Mouse (Mus musculus) spleen, adult 18-20 months (tissue): ENCODE results near the gene Mark2.

Experiments
- DNase-seq, 2 experiments: peaks; one replicate each; pipeline ENCODE4 v3.0.0; 2022; ENCODE audit warnings: mixed read lengths in 2 of 2

The Mark2 gene

DNA sequence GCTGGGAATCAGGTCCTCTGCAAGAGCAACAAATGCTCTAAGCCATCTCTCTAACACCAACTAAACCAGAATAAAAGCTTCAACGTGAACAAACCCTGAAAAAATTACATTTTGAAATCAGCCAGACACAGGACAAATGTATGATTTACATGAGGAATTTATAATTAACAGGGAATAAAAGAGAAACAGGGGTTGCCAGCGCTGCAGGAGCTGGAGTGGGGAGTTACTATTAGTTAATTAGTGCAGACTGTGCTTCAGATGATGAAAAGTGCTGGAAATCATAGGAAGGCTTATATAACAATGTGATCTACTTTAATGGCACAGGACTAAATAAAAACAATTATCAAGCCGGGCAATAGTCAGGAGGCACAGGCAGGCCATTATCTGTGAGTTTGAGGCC lies 20.3 kb downstream of the Mark2 start:
- no peak for DNase-seq

DNA sequence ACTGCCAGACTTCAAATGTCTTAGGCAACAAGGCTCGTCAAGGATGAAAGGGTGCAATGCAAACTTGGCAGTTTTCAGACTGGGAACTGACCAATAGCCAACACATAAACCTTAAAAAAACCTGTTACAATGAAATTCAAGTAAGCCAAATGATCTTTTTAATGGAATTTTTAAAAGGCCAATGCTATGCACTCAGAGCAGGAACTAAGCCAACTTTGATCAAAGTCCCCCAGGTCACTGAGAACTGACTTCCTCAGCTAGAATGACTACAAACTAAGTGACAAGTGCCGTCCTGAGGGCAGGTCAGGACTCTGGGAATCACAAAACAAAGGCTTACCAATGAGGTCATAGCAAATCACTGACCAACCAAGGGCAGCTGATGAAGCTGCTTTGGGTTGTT lies 21.5 kb downstream of the Mark2 start:
- no peak for DNase-seq

DNA sequence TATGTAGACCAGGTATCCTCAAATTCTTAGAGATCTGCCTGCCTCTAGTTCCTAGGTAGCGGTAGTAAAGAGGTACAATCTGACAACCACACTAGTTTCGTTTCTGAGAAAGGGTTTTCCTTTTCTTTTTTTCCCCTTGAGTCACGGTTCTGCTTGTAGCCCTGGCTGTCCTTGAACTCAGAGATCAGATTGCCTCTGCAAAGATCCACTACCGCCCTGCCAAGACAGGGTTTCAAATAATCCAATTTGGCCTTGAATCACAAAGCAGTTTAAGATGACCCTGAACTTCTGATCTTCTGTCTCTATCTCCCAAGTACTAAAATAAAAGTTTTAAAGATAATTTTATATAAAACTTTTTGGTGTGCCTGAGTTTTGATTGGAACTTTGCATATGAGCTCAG lies 23.9 kb downstream of the Mark2 start:
- DNase-seq, result no peak

DNA sequence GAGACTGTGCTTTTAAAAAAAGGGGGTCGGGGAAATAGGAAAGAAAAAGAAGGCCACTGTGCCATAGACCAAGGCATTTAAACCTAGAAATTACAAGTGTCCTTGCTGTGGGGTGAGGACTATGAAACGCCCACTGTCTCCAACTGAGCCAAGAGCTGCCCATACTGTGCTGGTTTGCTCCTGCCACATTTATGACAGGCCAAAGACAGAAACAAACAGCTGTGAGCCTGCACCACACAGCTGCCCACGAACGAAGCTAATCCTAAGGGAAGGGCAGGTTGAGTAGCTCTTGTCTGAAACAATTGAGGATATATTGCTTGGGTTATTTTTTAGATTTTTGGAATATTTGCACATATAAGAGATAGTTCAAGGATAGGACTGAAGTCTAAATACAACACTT lies 24.8 kb downstream of the Mark2 start:
- no peak for DNase-seq

DNA sequence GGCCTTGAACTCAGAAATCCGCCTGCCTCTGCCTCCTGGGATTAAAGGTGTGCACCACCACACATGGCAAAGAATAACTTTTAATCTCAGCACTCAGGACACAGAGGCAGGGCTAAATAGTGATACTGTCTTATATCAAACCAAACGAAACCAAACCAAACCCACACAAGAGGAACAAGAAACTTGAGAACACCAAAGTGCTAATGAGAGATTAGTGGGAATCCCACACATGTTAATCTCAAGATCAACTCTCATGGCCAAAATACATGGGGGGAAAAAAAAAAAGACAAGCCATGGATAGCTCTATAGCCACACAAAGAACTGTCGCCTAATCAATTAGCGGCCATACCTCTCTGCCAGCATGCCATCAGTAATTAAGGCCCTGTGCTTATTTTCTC lies 26.1 kb downstream of the Mark2 start:
- no peak for DNase-seq

DNA sequence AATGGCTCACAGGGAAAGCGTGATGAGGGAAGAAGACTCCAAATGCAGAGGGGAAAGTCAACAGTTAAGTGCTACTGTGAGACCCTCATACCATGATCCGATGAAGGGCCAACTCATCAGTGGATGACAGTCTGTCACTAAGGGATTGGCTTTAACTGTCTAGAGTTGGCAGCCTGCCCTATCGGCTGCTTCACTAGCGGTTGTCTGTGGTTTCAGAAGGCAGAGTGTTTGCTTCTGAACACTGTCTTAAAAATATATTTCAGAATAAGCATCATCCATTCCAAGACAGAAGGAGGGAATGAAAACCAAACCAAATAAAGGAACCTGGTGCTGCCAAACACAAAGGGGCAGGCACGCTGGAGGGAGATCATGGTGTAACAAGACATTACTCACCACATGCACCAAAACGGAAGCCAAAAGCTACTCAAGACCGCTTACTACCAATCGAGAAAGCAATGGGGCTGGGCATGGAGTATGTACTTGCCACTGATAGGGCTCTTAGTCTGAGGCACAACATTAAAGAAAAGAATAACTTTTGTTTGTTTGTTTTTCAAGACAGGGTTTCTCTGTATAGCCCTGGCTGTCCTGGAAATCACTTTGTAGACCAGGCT lies 26.6 kb downstream of the Mark2 start:
- DNase-seq, result no peak

DNA sequence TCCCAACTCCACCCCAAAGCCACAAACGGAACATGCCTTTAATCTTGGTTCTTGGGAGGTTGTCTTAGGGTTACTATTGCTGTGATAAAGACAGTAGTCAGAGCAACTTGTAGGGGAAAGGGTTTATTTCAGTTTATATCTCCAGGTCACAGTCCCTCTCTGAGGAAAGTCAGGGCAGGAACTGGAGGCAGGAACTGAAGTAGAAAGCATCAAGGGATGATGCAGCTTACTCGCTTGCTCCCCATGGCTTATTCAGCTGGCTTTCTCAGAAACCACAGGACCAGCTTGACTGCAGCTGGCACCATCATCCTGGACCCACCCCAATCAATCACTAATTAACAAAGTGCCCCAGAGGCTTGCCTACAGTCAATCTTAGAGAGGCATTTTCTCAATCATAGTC lies 28.0 kb downstream of the Mark2 start:
- no peak for DNase-seq

DNA sequence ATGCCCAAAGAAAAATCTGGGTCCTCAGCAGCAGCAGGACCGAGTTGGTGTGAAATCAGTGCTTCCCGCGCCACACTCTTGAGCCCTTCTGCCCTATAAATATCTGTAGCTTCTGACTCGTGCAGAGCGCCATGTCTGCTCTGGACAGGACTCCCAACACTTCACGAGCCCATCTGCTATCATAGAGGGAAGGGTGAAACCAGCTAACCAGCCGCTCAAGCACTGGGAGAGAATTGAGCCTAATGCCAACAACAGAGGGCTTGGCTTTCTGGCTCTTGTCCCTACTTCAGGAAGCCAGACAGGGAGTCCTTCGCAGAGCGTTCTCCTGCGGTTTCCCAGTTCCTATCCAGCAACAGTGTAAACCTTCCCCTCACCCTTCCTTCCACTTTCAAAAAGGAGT lies 30.4 kb downstream of the Mark2 start:
- no peak for DNase-seq

DNA sequence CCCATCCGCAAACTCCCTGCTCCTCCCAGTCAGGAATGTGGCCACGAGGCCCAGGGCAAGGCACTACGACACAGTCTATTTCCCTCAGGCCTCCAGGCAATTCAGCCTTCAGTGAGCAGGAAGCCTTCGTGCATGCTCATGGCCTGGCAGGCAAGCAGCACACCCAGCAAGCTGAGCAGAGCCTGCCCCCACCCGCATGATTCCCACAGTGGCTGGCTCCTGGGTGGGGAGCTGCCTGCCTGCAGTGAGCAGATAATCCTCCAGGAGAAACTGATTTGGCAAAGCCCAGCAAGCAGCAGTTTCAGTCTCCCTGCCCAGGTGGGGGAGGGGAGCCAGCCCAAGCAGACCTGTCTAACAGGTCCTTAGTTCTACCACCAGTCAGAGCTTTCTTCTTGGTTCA lies 31.0 kb downstream of the Mark2 start:
- DNase-seq, result no peak

DNA sequence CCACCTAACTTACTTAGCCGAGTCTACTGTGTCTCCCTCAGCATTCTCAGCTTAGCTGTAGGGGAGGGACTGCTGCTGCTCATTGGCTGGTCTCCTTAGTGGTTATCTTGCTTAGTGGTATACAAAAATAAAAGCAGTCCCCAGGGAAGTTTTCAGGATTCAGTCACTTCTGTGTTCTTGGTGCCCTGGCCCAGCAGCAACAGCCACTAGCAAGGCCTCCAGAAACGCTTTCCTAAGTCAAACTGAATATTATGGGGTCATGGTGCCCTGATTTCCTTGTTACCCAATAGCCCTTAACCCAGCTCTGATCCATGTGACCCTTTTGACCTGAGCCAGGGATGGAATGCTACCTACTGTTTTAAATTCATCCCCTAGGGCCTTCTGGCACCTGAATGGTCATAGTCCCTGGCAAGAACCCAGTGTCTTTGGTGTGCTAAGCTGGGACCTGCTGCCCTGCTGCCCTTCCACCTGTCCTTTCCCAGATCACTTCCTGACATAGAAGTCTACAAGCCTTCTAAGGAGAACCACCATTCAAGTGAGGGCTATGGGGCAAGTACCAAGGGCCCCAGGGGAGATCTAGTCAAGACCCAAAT lies 31.8 kb downstream of the Mark2 start:
- no peak for DNase-seq

DNA sequence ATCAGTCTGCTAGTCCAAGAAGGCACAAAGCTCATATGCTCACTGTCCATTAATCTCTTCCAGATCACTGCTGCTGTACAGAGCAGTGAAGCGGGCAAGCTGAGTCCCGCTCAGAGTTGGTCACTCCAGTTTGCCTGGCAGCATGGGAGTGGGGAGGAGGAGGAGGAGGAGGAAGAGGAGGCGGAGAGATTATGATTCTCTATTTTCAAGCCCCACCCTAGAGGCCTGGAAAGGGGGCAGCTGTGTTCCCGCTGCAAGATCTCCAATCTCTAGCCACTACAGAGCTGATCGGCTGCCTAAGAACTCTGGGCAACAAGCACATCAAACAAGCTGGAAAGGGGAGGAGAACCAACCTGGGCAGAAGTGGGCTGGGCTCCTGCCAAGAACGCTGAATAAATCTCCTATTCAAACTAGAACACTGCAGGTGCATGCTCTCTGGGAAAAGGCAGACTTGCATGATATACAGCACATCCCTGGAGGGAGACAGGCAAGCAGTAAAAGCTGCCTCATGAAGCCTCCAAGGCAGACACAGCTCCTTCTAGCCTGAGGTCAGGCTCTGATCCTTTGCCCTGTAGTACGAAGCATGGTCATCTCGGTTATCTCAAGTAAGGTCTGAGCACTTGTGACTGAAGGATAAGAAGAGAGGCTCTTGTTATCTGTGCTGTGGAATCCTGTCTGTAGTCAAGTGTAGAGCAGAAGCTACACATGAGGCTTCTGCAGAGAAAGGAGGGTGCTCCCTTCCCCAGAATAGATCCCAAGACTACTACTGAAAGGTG lies 33.5 kb downstream of the Mark2 start:
- no peak for DNase-seq

DNA sequence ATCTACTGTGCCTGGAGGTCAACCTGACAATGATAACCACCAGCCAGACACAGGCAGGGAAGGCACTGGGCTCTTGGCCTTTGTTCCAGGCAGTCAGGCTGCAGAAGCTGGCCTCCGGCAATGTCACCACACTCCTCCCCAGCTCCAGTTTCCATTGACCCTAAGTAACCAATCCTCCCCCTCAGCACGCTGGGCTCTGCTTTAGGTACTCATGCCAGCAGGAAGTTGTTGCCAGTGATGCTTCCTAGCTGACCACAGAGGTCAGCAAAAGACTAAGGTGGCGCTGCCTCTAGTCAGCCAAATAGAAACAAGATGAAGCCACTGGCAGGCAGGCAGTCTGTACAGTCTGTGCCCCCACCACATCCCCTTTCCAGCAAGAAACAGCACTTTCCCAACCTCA lies 34.7 kb downstream of the Mark2 start:
- no peak for DNase-seq

DNA sequence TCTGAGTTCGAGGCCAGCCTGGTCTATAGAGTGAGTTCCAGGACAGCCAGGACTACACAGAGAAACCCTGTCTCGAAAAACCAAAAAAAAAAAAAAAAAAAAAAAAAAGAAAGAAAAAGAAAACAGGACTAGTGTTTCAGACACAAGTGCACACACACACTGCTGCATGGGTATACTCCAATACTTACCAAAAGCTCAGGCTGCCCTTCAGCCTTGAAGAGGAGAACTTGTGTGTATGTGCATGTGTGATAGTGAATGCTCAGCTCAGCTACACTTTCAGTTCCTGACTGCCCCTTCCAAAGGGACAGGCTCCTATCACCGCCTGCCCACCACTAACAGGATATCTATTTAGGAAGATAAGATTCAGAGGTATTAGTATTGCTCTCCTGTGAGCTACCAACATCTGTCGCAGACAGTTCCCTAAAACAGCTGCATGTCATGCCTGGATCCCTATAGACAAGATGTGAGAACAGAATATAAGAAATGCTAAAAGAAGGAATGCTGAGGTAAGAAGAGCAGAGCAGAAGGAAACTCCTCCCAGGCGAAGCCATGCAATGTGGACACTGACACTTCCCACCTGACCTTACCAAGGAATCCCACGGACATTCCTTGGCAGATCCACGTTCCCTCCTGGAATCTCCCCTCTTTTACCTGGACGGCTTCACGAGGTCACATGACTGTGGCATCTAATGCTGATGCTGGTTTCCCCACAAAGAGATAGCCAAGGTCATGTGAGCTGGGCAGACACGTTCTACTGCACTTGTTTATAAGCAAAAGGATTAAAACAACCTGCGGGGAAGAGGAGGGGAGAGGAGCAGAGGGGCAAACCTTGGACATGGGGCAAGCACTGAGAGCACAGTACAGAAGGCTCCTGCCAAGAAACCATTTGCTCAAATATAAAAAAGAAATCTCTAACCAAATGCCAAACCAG lies 36.0 kb downstream of the Mark2 start:
- no peak for DNase-seq

DNA sequence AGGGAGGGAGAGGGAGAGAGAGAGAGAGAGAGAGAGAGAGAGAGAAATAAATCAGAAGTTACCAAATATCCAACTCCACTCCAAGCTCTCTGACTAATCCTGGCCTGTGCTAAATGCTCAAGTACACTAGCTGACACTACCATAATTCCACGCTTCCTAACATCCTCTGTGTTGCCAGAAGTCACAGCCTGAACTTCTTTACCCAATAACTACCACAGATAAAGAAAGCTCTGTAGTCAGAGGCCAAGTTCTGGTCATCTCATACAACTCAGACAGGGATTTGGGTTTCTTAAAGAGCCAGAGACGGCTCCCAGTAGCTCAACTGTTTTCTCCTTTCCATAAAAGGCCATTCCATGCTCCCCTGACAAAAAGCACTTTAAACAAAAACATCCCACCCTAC lies 36.9 kb downstream of the Mark2 start:
- DNase-seq, result no peak

DNA sequence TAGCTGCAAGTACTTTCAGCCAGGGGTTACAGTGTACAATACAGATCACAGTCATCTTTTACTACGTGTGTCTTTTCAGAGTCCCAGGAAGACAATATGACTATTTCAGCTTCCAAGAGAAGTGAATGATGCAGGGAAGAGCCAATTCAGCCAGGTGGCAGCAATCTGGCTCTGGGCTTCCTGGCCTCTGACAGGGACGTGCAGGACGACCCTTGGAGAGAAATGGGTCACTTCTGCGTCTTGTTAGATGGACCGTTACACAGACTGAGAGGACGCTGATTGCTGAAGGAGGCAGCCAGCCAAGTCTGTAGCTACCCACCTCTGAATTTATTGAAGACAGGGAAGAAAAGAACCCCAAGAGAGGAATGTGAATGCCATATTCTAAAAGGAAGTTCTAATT lies 37.9 kb downstream of the Mark2 start:
- no peak for DNase-seq

DNA sequence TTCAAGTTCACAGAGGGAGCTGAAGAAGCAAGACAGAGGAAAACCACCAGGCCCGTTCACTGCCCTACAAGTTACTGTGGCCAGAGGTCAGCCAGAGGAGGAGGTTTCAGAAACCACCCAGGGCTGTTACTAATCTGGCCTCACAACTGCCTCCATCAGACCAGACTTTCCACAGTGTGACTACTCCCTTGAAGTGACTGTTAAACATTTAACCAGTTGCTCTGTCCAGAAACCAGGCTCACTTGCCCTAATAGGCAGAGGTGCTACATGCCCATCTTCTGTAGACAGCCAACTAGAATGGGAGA lies 39.2 kb downstream of the Mark2 start:
- no peak for DNase-seq

DNA sequence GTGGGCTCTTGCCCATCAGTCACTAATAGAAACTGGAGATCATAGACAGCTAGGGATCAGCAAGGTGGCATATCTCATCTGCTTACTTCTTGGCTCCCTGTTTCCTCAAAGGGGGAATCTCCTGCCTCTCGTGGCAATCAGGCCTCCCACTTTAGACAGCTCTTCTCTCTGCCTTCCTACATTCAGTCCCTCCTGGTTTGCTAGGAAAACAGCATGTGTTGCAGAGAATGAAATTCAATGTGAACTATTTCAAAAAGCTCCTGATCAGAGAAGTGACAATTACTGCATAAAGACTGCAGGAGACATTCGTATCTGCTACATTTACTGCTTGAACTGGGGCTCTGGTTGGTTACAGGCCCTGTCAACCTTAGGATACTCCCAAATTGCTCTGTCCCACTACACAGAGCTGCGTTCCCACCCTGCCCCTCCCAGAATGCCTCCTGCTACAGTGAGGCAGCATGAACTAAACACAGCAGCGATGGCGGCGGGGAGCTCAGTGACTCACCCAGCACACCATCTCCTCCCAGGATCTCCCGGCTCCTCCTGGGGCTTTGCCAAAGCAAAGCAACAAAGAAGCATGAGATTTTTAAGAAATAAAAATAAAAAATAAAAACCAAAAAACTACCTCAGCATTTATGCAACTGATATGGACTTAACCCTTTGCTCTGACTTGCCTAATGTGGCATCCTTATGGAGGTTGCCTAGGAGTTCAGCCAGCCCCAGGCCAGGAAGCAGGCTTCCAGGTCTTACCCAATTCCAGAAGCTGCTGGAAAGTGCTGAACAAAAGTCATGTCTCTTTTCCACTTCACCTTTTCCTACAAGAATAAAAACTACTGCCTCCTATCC lies 39.8 kb downstream of the Mark2 start:
- no peak for DNase-seq

DNA sequence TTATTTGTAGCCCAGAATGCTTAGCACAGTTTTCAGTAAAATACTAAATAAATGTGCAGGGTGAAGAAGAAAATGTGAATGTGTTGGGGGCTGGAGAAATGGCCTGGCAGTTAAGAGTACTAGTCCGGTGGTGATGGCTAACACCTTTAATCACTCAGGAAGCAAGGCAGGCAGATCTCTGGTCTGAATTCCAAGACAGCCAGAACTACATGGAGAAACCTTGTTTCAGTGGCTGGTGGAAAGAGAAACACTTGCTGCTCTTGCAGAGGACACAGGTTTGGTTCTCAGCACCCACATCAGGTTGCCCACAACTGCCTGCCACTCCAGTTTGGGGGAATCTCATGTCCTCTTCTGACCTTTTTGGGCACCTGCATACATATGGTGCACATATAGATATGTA lies 41.6 kb downstream of the Mark2 start:
- DNase-seq, result no peak

DNA sequence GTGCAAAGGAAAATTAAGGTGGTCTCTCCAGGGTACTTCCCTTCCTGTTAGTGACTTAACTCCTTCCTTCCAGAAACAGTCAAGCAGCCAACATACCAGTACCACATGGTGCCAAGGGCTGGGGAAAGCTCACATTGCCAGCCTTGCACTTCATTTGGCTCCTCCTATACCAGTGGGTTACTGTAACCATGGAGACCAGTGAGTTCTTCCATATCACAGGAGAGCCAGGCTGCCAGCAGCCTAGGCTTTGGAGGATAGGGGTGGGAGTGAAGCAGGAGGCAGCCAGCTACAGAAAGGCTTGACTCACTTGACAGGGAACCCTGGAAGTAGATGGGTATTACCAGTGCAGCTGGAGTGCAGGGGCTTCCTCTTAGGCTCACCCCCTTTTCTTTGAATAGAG lies 42.6 kb downstream of the Mark2 start:
- DNase-seq, result no peak

DNA sequence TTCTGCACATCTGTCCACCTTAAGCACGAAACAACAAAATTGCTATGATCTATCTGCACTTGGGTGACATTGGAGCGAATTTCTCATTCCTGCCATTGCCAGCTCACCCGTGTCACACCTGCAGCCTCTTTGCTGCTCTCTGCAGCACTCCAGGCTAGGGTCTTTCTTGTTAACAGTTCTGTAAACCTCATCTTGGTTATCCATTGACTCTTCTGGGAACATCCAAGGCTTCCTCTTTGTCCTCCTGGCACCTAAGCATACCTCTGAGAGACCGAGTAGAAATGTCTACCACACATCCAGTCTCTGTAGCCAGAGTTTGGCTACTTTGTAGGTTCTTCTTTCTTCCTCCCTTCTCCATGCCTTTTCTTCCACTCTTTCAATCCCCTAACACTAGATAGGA lies 45.7 kb downstream of the Mark2 start:
- no peak for DNase-seq

DNA sequence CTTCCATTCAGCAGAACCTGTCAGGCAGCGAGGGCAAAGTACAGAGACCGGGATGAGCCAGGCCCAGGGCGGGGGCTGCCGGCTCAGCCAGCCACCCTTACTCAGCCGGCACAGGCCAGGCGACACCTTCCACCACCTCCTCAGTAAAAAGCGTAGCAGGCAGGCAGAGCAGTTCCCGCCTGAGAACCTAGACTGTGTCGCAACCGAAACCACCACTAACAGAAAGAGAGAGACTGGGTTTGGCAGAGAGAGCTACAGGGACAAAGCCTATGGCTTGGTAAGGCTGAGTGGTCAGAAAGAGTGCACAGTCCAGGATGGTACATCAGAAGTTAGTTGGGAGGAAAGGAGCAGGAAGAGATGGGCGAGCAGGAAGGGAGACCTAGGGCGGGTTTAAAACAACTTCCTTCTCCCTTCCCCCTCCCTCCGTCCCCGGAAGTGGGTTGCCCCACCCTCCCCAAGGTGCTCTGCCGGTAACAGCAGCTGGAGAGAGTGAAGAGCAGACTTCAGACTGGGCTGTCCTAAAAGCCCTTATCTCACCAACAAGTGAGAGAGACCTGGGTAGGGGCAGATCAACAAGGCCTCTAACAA lies 46.5 kb downstream of the Mark2 start:
- DNase-seq, result peak; percentile 75 to 76
